Mouse (Mus musculus) midbrain, embryonic 13.5 days (tissue): ENCODE measurements at regions not wholly inside any gene's neighbourhood (a gene's known extent, or its start where the extent isn't known, plus 50 kb on each side); places are given as distances from the start of the nearest gene placed in this dataset.

ENCODE experiments used
- ATAC-seq: fragments of 200-750 bp; cut with Nextera tagmentation; 2 replicates; pipeline ENCODE4 v1.8.0; 2017; ENCODE audit warnings: mild to moderate bottlenecking, moderate TSS enrichment, moderate library complexity
- H3K27ac ChIP-seq: fragments of 300-500 bp; sonication (generic); 2 replicates; pipeline ENCODE4 v1.5.1; 2015; ENCODE audit warnings: inconsistent platforms, mild to moderate bottlenecking, moderate library complexity
- H3K27me3 ChIP-seq: fragments of 300-500 bp; sonication (generic); 2 replicates; pipeline ENCODE4 v1.6.1; 2015; ENCODE audit warnings: mild to moderate bottlenecking, inconsistent platforms
- H3K36me3 ChIP-seq: fragments of 300-500 bp; sonication (generic); 2 replicates; pipeline ENCODE4 v1.6.1; 2015; ENCODE audit warnings: mild to moderate bottlenecking, inconsistent platforms
- H3K4me1 ChIP-seq: fragments of 300-500 bp; sonication (generic); replicated peaks from 2 replicates; pipeline ENCODE4 v1.6.1; 2015; ENCODE audit warnings: inconsistent platforms
- H3K4me2 ChIP-seq: fragments of 300-500 bp; sonication (generic); replicated peaks from 2 replicates; pipeline ENCODE4 v1.6.1; 2015; ENCODE audit warnings: moderate library complexity, mild to moderate bottlenecking, inconsistent platforms
- H3K4me3 ChIP-seq: fragments of 300-500 bp; sonication (generic); replicated peaks from 2 replicates; pipeline ENCODE4 v1.5.1; 2015; ENCODE audit warnings: mild to moderate bottlenecking, inconsistent platforms
- H3K9ac ChIP-seq: fragments of 300-500 bp; sonication (generic); replicated peaks from 2 replicates; pipeline ENCODE4 v1.6.1; 2015; ENCODE audit warnings: mild to moderate bottlenecking, inconsistent platforms
- H3K9me3 ChIP-seq: fragments of 300-500 bp; sonication (generic); 2 replicates; pipeline ENCODE4 v1.6.1; 2016; ENCODE audit warnings: mild to moderate bottlenecking, inconsistent platforms
- WGBS: fragments of 180-500 bp; shearing (Covaris S2); methylation state at CpG from one replicate; pipeline ENCODE4 v1.1.7; 2015; 5-methylcytosine and 5-hydroxymethylcytosine counted together

DNA sequence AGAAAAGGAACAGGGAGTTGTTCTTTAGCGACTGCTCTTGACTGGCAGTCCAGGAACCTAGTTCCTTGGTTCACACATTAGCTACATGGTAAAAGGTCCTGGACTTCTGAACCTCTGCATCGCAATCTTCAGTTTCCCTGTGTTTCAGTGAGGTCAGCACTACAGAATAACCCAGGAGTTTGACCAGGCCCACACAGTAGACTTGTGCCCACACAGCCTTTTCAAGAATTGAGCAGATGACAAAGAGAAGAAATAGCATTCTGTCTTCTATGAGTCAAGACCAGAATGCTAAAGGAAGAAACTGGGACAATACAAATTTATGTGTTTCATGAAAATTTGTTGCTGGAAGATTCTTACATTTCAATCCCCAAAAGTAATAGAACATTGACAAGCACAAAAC, 1162.7 kb upstream of the Slc39a10 start:
- 81% methylated on average over 2 of the region's 2 CpGs for WGBS

GRCm38 (mm10) chr1:48031631-48032030, 1139.0 kb upstream of the Slc39a10 start:
- Histone ChIP-seq H3K9me3 (no peaks in the 10 kb centered on the region), H3K36me3 (no peaks in the 10 kb centered on the region), H3K9ac (no peak overlapping the region), H3K27ac (no peak overlapping the region), H3K4me1 (no peaks in the 10 kb centered on the region), H3K4me3 (no peak overlapping the region), H3K27me3 (no peaks in the 10 kb centered on the region), H3K4me2 (no peak overlapping the region)
- WGBS: 90% methylated on average over 2 of the region's 2 CpGs
- peak; percentile 53; the same call in 1 of the 2 replicates for ATAC-seq

More for the DNA sequence above, 1162.7 kb upstream of the Slc39a10 start:
- Histone ChIP-seq H3K27me3 (no peaks in the 10 kb centered on the region), H3K27ac (no peak overlapping the region), H3K4me2 (no peak overlapping the region), H3K4me3 (no peak overlapping the region), H3K36me3 (no peaks in the 10 kb centered on the region), H3K4me1 (no peaks in the 10 kb centered on the region), H3K9ac (no peak overlapping the region), H3K9me3 (no peaks in the 10 kb centered on the region)
- ATAC-seq: no peak
